Mouse (Mus musculus) gonadal fat pad, adult 2 months (tissue): ENCODE results near the gene Cpm. TPM values are rescaled to one million over a fixed set of nuclear protein-coding genes. Genes with fewer than 3 reads are reported as not detected.

Experiments
- DNase-seq: peaks from one replicate; pipeline ENCODE4 v3.0.0-alpha.2; 2012; ENCODE audit warnings: low read depth
- polyA plus RNA-seq: library from polyadenylated mRNA; depleted of rRNA; stranded (reverse); fragments of >200 nt; gene quantifications from 2 replicates; pipeline ENCODE4 v1.2.3, GENCODE M21; 2012

Cpm gene
- polyA plus RNA-seq, 1 experiment: 13.7 TPM

DNA sequence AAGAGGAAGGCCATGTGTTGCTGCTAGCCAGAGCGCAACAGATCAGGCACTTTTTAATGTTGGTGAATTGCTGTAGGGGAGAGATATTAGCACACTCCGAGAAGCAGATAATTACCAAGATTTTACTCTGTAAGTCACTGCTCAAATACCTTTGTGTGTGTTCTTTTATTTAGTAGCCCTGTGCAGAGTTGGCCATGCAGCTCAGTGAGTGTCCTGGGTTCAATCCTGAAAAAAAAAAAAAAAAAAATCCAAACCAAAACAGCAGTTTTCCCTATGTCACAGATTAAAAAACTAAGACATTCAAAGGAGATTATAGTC is 9.5 kb upstream of the Cpm start:
- DNase-seq: no peak

DNA sequence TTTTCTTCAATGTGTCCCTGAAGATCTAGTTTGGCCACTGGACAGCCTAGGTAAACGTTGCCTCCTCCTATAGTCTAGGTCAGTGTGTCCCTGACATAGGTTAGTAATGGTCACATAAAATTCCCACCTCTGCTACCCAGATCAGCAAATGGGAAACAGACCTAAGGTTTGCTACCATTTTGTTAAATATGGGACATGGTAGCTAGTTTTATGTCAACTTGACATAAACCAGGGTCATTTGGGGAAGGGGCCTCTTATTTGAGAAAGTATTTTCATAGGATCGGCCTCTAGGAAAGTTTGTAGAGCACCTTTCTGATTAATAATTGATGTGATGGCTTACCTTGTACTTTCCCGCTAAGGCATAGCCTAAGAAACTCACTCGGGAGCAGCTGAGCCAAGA is 8.8 kb upstream of the Cpm start:
- no peak for DNase-seq

DNA sequence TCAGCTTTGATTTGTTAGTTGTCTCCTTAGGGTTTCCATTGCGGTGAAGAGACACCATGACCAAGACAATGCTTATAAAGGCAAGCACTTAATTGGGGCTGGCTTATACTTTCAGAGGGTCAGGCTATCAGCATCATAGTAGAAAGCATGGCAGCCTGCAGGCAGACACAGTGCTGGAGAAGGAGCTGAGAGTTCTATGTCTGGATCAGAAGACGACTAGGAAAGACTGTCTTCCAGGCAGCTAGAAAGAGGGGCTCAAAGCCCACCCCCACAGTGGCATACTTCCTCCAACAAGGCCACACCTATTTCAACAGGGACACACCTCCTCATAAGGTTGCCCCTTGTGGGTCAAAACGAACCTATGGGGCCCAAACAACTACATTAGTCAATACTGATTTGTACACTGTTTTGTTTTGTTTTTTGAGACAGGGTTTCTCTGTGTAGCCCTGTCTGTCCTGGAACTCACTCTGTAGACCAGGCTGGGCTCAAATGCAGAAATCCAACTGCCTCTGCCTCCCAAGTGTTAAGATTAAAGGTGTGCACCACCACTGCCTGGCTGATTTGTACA is 8.3 kb upstream of the Cpm start:
- no peak for DNase-seq

DNA sequence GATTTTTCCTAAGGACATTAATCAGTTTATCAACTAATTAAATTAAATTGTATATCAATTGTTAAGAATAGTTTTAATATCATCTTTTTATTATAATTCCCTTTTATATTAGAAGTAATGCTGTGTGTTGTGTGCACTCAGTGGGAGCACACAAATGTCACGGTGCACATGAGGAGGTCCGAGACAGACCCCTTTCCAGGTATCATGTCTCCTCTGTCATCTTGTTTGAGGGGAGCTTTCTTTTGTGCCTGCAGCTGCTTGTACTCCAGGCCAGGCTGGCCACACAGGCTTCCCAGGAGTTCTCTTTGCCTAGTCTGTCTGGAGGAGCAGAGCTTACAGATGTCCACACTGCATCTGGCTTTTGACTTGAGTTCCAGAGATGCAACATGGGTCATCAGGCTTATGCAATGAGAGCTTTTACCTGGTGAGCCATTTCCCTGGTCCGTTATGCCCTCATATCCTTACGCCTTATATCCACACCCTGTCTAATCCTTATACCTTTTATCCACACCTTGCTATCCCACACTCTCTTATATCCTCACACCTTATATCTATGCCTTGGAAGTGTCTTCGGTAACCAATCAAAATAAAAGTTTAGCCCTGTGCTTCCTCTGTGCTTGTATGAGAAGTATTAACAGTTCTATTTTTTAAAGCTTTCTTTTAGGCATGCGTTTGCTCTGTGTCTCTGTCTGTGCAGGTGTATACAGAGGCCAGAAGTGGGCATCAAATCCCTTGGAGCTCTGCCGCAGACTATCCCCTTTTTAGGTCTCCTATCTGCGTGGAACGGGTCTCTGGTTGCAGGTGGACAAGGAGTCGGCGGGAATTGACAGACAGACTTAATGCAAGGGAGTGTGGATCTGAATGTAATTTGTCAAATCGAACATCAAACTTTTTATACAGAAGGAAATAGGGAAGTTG is 7.4 kb upstream of the Cpm start:
- DNase-seq: no peak

DNA sequence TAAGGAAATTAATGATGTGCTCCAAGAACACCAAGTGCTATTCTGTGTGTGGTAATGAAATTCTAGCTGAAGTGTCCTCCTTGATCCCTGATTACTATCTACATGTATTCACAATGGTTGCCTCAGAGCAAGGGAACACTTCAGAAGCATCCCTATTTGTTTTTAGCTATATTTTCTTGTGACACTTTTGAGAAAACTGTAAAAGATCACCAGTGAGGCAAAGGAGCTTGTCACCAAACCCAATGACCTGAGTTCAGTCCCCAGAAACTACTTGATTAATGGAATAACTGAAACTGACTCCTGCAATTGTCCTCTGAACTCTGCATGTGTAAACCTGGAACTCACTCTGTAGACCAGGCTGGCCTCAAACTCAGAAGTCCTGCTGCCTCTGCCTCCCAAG is 5.9 kb upstream of the Cpm start:
- DNase-seq: no peak

DNA sequence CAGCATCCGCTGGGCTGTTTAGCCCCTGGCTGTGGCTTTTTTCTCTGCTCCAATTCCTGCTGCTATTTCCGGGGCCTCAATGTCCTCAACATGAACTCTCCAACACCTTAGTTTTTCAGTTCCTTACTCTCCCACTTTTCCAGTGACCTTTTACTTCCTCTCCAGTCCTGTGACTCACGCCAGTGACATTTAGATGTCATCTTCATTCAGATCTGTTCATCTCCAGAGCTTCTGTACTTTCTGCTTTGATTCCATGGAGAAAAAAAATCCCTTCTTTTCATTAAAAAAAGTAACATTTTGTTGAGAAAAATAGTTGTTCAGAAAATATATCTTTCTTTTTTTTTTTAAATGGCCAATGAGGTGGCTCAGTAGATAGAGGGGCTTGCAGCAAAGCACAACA is 5.1 kb upstream of the Cpm start:
- no peak for DNase-seq

DNA sequence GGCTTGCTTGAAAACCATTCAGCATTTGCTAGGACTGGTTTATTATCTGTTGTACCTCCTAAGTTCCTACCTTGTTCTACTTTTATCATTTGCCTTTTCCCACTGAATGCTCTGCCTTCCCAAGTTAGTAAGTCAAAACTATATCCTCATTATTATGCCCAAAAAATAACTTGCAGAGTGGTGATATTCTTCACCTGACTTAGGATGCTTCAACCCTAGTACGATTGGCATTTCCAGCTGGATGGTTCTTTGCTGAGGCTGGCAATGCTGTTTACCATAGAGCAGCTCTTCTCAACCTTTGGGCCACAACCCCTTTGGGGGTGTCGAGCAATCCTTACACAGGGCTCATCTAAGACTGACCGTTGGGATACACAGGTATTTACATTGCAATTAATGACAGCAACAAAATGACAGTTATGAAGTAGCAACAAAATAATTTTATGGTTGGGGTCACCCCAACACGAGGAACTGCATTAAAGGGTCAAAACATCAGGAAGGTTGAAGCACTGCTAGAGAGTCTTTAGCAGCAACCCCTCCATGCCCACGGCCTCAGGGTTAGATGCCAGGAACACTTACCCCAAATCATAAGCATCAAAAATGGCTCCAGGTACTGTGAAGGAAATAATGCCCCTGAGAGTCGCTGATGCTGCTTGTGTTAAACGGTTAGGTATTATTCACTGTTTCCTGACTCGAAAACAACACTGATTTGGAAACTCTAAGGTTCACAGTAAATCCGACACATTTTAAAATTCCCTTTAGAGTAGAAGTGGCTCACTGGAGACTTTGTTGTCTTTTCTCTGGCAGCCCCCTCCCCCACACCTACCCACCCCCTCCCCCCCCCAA is 4.4 kb upstream of the Cpm start:
- no peak for DNase-seq

DNA sequence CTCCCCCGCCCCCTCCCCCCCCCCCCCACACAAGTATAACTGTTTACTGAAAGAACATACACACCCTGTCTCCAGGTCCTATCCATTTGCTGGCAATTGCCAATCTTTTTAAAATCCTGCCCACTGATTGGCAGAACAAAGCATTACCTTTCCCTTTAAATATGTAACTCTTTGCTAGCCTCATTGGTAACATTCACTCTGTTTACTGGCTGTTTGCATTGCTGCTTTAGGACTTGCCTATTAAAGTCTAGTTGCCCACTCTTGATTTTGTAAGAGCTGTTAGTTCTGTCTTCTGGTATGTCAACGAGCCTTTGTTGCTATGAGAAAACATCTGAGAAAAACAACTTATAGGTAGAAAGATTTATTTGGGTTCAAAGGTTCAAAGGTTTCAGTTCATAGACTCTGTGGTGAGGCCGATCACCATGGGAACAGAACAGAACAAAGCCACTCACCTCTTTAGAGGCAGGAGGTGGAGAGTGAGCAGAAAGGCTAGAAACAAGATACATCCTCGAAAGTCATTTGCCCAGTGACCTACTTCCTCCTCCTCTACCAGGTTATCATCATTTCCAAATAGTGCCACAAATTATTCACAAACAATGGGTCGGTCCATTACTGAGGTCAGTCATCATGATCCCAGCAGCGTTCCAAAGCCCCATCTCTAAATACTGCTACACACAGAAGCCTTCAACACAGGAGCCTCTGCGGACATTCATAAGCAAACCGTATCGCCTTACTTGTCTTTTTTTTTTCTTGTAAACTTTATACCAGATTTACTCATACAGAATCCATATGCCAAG is 3.6 kb upstream of the Cpm start:
- no peak for DNase-seq

DNA sequence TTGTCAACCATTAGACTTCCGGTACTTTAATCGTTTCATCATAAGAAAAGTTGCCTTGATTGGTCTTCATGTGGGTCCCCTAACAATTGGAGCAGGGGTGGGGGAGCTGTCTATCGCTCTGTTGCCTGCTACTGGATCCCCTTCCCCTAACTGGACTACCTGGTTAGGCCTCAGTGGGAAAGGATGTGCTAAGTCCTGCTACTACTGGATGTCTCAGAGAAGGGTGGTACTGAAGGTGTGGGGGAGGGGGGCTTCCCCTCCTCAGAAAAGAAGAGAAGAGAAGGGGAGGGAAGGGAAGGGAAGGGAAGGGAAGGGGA is 3.0 kb upstream of the Cpm start:
- DNase-seq: no peak

DNA sequence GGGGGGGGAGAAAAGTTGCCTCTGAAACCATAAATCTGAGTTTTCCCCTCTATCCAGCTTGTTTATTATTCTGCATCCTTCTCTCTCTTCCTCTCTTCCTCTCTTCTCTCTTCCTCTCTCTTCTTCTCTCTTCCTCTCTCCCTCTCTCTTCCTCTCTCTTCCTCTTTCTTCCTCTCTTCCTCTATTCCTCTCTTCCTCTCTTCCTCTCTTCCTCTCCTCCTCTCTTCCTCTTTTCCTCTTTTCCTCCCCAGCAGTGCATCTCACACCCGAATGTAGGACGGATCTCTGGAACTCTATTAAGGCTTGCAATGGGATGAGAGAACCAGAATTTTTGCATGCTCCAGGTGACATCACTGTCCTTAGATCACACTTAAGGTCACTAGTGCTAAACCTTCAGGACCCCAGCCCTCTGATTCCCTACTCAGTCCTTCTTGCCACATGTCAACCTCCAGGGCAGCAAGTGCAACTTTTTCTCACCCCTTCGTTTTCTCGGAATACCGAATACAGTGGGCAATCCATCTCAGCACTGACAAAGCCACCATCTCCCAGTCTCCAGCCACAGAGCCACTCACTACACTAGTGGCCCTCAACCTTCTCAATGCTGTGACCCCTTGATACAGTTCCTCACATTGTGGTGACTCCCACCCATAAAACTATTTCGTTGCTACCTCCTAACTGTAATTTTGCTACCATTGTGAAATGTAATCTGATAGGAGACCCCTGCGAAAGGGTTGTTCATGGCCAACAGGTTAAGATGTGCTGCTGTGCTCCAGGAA is 2.3 kb upstream of the Cpm start:
- DNase-seq: no peak

DNA sequence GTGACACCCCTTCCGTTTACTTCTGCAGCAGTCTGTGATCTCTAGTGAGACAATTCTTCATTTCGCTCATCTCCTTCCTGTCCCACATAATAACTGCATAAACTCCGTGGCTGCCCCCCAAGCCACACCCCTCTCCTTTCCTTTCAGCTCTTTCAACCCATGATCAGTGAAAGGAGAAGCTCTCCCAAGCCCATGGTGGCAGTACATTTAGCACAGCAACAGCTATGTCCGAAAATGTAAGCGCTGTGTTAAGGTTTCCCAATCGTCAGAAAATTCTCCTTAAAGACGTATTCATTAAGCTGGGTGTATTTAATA is 1.7 kb upstream of the Cpm start:
- no peak for DNase-seq

DNA sequence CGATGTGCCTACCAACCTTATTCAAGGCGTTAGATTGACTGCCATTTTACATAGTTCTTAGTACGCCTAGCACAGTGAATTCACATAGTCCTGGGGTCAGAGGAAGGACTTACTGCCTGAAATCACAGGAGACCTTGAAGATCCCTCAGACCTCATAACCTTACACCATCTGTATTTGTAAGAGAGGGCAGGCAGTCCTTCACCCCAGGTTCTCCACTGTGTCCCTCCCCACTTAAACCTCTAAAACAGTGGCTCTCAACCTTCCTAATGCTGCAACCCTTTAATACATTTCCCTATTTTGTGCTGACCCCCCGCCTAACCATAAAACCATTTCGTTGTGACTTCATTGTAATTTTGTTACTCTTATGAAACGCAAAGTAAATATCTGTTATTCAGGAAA is 1.4 kb upstream of the Cpm start:
- no peak for DNase-seq

DNA sequence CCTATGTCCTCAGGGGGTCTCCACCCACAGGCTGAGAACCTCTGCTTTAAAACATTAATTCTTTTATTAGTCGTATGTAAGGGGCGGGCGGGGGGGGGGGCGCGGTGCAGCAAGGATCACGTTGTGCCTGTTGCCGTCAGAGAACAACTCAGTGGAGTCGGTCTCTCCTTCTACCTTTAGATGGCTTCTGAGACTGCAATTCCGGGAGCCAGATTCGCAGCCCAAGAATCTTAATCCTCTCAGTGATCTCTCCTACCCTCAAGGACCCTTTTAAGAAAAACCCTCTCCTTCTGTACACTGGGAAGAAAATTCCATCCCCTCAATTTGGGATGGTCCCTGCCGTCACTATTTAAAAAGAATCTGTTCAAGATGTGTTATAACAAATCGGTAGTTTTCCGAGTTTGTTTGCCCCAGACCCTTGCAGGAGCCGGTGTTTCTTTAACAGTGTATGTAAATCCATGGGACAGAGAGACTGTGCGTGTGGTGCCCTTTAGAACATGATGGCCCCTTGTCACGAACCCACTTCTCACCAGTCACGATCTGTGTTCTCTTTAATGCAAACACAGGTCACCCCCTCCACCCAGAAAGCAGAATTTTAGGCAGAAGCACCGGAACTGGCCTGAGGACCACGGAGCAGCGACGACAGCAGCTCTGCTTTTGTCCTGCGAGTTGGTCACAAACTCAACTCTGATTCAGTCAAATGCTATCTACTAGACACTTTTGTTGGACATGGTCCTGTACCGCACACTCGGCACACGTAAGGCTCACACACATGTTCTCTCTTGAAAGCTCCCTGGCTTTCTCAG is 734 bp upstream of the Cpm start:
- DNase-seq: no peak

DNA sequence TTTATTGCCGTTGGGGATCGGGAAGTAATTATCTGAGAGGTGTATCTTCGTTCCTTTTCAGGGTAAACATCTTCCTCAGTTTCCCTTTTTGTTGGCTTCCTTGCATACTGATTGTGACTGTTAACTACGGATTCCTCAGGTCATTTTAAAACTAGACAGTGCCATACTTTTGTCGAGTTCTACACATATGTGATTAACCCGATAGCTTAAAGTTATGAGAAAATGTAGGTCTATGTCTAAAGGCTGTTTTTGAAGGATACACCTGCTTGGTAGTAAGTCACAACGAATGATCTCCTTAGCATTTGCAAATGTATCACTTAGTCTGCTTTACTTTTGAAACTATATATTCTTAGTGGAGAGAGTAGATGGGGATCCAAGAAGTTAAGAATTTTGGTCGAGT is 876 bp downstream of the Cpm start:
- no peak for DNase-seq

DNA sequence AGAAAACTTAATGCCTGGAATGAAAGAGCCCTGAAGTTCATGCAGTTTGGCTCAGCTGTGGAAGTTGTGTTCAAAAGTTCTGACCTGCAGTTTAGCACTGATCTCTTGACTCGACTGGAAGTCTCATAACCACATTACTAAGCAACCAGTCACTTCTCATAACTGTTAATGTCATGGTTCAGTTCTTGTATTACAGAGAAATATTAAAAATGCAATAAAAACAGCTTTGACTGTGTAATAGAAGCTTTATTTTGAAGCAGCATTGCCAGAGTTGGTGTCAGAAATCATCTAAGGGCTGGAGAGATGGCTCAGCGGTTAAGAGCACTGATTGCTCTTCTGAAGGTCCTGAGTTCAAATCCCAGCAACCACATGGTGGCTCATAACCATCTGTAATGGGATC is 1.5 kb downstream of the Cpm start:
- no peak for DNase-seq

DNA sequence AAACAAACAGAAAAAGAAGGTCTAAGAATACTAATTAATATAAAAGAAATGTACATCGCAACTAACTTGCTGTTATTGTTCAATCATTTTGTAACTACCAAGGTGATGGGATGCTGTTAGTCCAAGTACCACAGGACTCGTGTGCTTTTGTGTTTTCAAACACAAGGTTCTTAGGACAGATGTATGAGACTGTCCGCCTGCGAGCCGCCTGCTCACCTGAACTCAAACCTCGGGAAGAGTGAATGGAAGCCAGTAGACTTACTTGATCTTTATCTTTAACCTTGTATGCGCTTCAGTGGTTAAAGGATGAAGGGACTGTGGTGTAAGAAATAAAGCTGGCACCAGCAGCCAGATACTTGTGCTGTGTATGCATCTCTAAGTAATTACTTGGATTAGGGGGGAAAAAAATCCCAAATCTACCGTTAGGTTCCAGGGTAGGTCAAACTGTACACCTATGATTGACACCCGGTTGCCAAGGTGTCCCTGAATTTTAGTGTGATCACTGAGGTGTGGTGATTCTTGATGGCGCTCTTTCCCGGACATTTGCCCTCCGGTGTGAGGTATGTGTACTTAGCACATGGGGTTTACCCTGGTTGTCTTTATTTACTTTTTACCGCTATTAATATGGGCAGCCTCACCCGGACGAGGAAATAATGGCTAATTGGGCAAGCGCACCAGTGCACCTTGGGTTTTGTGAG is 2.4 kb downstream of the Cpm start:
- DNase-seq: no peak

DNA sequence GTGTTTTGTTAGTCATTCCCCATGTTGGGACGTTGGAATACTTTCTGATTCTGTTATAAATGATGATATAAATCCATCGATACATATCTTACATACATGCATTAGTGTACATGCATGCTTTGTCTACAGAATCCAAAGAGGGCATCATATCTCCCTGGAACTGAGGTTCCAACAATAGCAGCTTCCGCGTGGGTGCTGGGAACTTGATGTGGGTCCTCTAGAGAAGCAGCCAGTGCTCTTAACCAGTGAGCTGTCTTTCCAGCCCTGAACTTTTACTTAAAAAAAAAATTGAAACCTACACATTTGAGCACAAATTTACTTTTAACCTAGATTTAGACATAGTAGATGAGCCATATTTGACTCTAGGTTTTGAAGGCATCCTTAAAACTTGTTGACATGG is 3.1 kb downstream of the Cpm start:
- no peak for DNase-seq

DNA sequence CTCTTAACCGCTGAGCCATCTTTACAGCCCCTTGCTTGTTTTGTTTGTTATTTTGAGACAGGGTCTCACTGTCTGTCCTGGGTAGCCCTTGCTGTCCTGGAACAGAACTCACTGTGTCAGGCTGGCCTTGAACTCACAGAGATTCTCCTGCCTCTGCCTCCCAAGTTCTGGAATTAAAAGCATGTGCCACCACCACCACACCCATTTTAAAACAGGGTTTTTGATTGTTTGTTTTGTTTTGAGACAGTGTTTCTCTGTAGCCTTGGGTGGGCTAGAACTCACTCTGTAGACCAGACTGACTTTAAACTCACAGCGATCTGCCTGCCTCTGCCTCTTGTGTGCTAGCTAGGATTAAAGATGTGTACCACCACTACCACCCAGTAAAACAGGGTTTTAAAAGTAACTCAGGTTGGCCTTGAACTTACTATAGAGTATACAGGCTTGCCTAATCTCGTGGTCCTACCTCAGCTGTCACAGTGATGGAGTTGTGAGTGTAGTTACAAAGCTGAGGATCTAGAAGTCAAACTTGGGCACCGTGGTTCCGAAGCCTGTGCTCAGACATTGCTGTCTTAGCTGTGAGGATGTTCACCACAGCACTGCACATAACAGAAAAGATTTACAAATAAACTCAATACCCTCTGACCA is 4.4 kb downstream of the Cpm start:
- no peak for DNase-seq

DNA sequence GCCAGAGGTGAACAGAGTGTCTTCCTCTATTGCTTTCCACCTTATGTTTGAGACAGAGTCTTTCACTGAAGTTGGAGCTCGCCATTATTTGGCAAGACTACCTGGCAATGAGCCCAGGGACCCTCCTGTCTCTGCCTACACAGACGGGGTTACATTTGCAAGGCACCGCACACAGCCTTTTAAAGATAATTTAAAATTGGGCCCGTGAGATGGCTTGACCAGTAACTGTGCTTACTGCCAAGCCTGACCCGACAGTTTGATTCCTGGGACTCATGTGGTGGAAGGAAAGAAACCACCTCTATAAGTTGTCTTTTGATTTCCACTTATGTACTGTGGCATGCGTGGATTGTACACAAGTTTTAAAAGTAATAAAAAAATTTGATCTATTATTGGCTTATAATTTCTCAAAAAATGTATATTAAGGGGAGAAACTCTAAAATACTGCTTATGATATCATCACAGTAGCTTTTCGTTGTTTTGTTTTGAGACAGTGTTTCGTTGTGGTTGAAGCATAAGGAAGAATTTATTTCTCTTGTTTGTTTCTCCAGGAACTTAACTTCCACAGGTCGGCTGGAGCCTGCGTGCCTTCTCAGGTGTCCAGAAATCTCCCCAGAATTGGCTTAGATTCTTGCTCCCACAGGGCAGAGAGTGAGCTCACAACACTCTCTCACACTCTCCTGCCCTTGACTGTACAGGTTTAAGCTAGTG is 5.2 kb downstream of the Cpm start:
- no peak for DNase-seq
